Mouse (Mus musculus) embryonic facial prominence, embryonic 12.5 days (tissue): ENCODE data around the gene Ppp1r12b. TPM values are rescaled to one million over a fixed set of nuclear protein-coding genes. Genes with fewer than 3 reads are reported as not detected.

Experiments
- ATAC-seq: fragments of 200-750 bp; cut with Nextera tagmentation; 2 replicates; pipeline ENCODE4 v1.8.0; 2017; ENCODE audit not compliant: insufficient number of reproducible peaks, insufficient read depth, low FRiP score, low TSS enrichment
- H3K27ac ChIP-seq: fragments of 300-500 bp; sonication (generic); 2 replicates; pipeline ENCODE4 v1.5.1; 2016; ENCODE audit warnings: mild to moderate bottlenecking
- H3K27me3 ChIP-seq: fragments of 300-500 bp; sonication (generic); 2 replicates; pipeline ENCODE4 v1.6.1; 2016; ENCODE audit warnings: mild to moderate bottlenecking, moderate library complexity
- H3K36me3 ChIP-seq: fragments of 300-500 bp; sonication (generic); 2 replicates; pipeline ENCODE4 v1.6.1; 2016; ENCODE audit warnings: mild to moderate bottlenecking
- H3K4me1 ChIP-seq: fragments of 300-500 bp; sonication (generic); 2 replicates; pipeline ENCODE4 v1.6.1; 2016
- H3K4me2 ChIP-seq: fragments of 300-500 bp; sonication (generic); replicated peaks from 2 replicates; pipeline ENCODE4 v1.6.1; 2016; ENCODE audit warnings: mild to moderate bottlenecking, moderate library complexity
- H3K4me3 ChIP-seq: fragments of 300-500 bp; sonication (generic); 2 replicates; pipeline ENCODE4 v1.5.1; 2016; ENCODE audit warnings: mild to moderate bottlenecking
- H3K9ac ChIP-seq: fragments of 300-500 bp; sonication (generic); 2 replicates; pipeline ENCODE4 v1.6.1; 2016; ENCODE audit warnings: mild to moderate bottlenecking, moderate library complexity
- H3K9me3 ChIP-seq: fragments of 300-500 bp; sonication (generic); 2 replicates; pipeline ENCODE4 v1.6.1; 2016; ENCODE audit warnings: mild to moderate bottlenecking, moderate library complexity
- WGBS: fragments of 180-500 bp; shearing (Covaris S2); methylation state at CpG from one replicate; pipeline ENCODE4 v1.1.7; 2016; 5-methylcytosine and 5-hydroxymethylcytosine counted together
- polyA plus RNA-seq: library from polyadenylated mRNA; unstranded; fragments of >200 nt; fragmentation: Nextera tagmentation; extraction: Ambion mirVana; gene quantifications from 2 replicates; pipeline ENCODE4 v1.2.1, GENCODE M21; 2016

The Ppp1r12b gene
- polyA plus RNA-seq, 1 experiment from 2014 or later, result 9.6 TPM

GRCm38 (mm10) chr1:134891916-134892315 lies 63.8 kb downstream of the Ppp1r12b start:
- Histone ChIP-seq H3K4me2 (no peak overlapping the region), H3K36me3 (peaks cover 16% of the 10 kb centered on the region; the same call in 1 of the 2 replicates), H3K4me3 (no peak overlapping the region), H3K9ac (no peak overlapping the region), H3K27ac (no peak overlapping the region), H3K4me1 (no peaks in the 10 kb centered on the region), H3K9me3 (no peaks in the 10 kb centered on the region), H3K27me3 (no peaks in the 10 kb centered on the region)
- WGBS, result 84% methylated on average over 5 of the region's 5 CpGs
- ATAC-seq, result no peak

DNA sequence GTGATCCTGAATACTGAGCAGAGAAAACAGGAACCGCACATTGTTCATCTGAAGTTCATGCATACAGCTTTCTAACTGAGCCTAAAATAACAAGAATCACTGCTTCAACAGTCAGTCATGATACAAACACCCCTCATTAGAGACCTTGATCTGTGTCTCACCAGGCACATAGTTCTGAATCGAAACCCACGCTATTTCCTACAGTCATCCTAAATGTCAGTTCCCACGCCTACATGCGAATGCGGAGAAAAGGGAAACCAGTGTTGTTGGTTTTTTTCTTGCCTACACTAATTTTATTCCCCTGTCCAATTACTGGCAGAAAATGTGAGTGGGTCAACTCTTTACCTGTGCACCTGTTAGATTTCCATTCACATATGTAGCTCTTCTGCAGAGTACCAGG lies 66.1 kb downstream of the Ppp1r12b start:
- ATAC-seq, result no peak
- Histone ChIP-seq H3K9me3 (no peaks in the 10 kb centered on the region), H3K4me3 (no peak overlapping the region), H3K36me3 (peaks cover 20% of the 10 kb centered on the region), H3K9ac (no peak overlapping the region), H3K27me3 (no peaks in the 10 kb centered on the region), H3K4me1 (no peaks in the 10 kb centered on the region), H3K27ac (no peak overlapping the region), H3K4me2 (no peak overlapping the region)
- 94% methylated on average over 6 of the region's 6 CpGs for WGBS

DNA sequence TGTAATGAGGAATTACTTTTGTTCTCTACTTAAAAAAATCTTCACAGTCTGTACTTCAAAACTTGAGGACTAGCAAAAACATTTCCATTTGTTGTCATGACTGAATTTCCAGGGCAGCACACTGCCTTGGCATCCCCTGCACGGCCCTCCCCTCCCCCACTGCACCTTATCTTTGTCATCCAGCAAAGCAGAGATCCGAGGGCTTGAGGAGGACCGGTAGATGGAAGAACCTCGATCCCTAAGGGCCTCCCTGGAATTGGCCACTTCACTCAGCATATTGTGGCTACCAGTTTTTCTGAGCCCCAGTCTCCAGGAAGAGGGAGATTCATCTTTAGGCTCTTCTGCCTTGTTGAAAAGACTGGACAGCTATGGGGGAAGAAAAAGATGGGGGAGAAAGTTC lies 79.9 kb downstream of the Ppp1r12b start:
- Histone ChIP-seq H3K27me3 (no peaks in the 10 kb centered on the region), H3K4me2 (no peak overlapping the region), H3K27ac (no peak overlapping the region), H3K9me3 (no peaks in the 10 kb centered on the region), H3K4me1 (no peaks in the 10 kb centered on the region), H3K9ac (no peak overlapping the region), H3K4me3 (no peak overlapping the region), H3K36me3 (peaks cover 8% of the 10 kb centered on the region; the same call in 1 of the 2 replicates)
- WGBS, result 45% methylated on average over 4 of the region's 4 CpGs
- ATAC-seq, result no peak

GRCm38 (mm10) chr1:134872678-134873077 lies 83.1 kb downstream of the Ppp1r12b start:
- no peak for ATAC-seq
- H3K27ac ChIP-seq, result no peak overlapping the region
- peaks cover 18% of the 10 kb centered on the region for H3K36me3 ChIP-seq
- H3K27me3 ChIP-seq, result no peaks in the 10 kb centered on the region
- H3K9ac ChIP-seq, result no peak overlapping the region
- H3K4me2 ChIP-seq, result no peak overlapping the region
- H3K4me1 ChIP-seq, result no peaks in the 10 kb centered on the region
- 83% methylated on average over 6 of the region's 6 CpGs for WGBS
- H3K9me3 ChIP-seq, result no peaks in the 10 kb centered on the region
- H3K4me3 ChIP-seq, result no peak overlapping the region

- Histone ChIP-seq H3K9ac (no peak overlapping the region), H3K27me3 (no peaks in the 10 kb centered on the region), H3K9me3 (no peaks in the 10 kb centered on the region), H3K27ac (no peak overlapping the region), H3K4me1 (no peaks in the 10 kb centered on the region), H3K4me2 (no peak overlapping the region), H3K36me3 (peaks cover 18% of the 10 kb centered on the region; the same call in 1 of the 2 replicates), H3K4me3 (no peak overlapping the region)
- no peak for ATAC-seq
- 79% methylated on average over 2 of the region's 2 CpGs for WGBS
Observed at GRCm38 (mm10) chr1:134866426-134866825, 89.3 kb downstream of the Ppp1r12b start.

DNA sequence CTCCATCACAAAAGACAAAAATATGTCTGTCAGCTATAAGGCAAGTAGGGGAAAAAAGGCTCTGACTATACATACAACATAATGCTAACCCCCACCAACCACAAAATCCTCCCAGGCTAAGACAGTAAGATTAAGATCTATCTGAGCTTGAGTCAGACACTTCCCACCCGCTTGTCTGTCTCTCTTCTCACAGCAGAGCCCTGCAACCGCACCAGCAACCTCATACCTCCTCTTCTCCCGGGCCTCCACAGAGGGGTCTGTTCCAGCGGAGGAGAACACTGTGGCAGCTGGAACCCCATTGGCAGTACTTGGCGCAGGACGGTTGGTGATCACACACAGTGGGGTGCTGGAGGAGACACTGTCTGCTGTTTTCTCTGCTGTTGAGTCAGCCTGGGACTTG lies 90.2 kb downstream of the Ppp1r12b start:
- Histone ChIP-seq H3K4me2 (no peak overlapping the region), H3K36me3 (peaks cover 15% of the 10 kb centered on the region; the same call in 1 of the 2 replicates), H3K27me3 (no peaks in the 10 kb centered on the region), H3K9me3 (no peaks in the 10 kb centered on the region), H3K27ac (0 out of 2 replicates have a peak overlapping the region, but pooled peaks have one; percentile 19), H3K4me1 (0 out of 2 replicates have a peak, but pooled peaks cover 1% of the 10 kb centered on the region), H3K4me3 (no peak overlapping the region), H3K9ac (no peak overlapping the region)
- no peak for ATAC-seq
- 56% methylated on average over 6 of the region's 6 CpGs for whole genome bisulfite sequencing

GRCm38 (mm10) chr1:134860538-134860937 lies 95.2 kb downstream of the Ppp1r12b start:
- Histone ChIP-seq H3K4me2 (no peak overlapping the region), H3K4me3 (no peak overlapping the region), H3K36me3 (no peaks in the 10 kb centered on the region), H3K27me3 (no peaks in the 10 kb centered on the region), H3K4me1 (0 out of 2 replicates have a peak, but pooled peaks cover 6% of the 10 kb centered on the region), H3K27ac (no peak overlapping the region), H3K9me3 (no peaks in the 10 kb centered on the region), H3K9ac (no peak overlapping the region)
- ATAC-seq, result no peak
- WGBS, result 20% methylated on average over 2 of the region's 2 CpGs

- Histone ChIP-seq H3K4me3 (no peak overlapping the region), H3K4me2 (no peak overlapping the region), H3K4me1 (0 out of 2 replicates have a peak, but pooled peaks cover 6% of the 10 kb centered on the region), H3K9ac (no peak overlapping the region), H3K27ac (no peak overlapping the region), H3K36me3 (no peaks in the 10 kb centered on the region), H3K27me3 (no peaks in the 10 kb centered on the region), H3K9me3 (no peaks in the 10 kb centered on the region)
- 74% methylated on average over 3 of the region's 3 CpGs for WGBS
- no peak for ATAC-seq
Observed at GRCm38 (mm10) chr1:134858344-134859053, 97.2 kb downstream of the Ppp1r12b start.

- H3K27ac ChIP-seq, result no peak overlapping the region
- no peak overlapping the region for H3K4me3 ChIP-seq
- WGBS, result 82% methylated on average over 1 of the region's 1 CpGs
- H3K4me2 ChIP-seq, result no peak overlapping the region
- H3K9me3 ChIP-seq, result no peaks in the 10 kb centered on the region
- H3K9ac ChIP-seq, result no peak overlapping the region
- H3K27me3 ChIP-seq, result no peaks in the 10 kb centered on the region
- H3K36me3 ChIP-seq, result no peaks in the 10 kb centered on the region
- H3K4me1 ChIP-seq, result no peaks in the 10 kb centered on the region
- ATAC-seq, result no peak
Observed at GRCm38 (mm10) chr1:134854325-134854982, 101.3 kb downstream of the Ppp1r12b start.

DNA sequence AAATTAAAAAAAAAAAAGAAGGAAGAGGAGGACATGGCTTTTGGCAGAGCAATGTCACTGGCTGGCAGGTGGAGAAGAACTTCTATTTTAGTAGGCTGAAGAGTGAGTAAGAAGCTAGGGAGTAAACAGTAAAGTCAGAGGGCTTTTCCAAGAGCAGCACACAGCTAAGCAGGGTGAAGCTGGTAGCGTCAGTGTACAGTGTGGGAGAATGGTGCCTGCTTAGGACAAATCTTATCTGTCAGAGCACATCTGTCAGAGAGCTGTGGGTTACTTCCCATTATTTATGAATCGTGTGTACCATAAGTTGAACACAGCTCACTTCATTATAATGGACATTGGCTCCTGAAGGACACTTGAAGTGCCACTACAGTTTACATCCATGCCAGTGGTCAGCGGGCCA lies 102.9 kb downstream of the Ppp1r12b start:
- Histone ChIP-seq H3K27me3 (no peaks in the 10 kb centered on the region), H3K4me1 (no peaks in the 10 kb centered on the region), H3K36me3 (no peaks in the 10 kb centered on the region), H3K27ac (no peak overlapping the region), H3K4me3 (no peak overlapping the region), H3K9ac (no peak overlapping the region), H3K4me2 (no peak overlapping the region), H3K9me3 (no peaks in the 10 kb centered on the region)
- WGBS, result 91% methylated on average over 3 of the region's 3 CpGs
- no peak for ATAC-seq

DNA sequence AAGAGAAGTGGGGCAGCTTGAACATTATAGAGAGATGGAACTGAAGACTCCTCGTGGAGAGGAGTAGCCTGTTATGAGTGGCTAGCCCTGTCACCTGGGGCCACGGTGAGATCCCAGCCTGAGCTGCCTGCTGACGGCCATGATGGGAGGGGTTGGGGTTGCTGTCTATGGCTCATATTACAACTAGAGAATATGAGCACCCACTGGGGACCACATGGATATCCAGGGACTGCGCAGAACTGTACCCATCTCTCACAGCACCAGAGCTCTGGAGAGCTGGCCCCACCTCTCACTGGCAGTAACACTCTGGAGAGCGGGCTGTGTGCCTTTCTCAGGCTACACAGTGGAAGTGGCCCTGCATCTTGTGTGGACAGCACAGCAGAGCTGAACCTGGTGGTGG lies 104.5 kb downstream of the Ppp1r12b start:
- Histone ChIP-seq H3K27me3 (no peaks in the 10 kb centered on the region), H3K36me3 (no peaks in the 10 kb centered on the region), H3K4me3 (no peak overlapping the region), H3K4me2 (no peak overlapping the region), H3K9ac (no peak overlapping the region), H3K9me3 (no peaks in the 10 kb centered on the region), H3K4me1 (no peaks in the 10 kb centered on the region; the same call in 1 of the 2 replicates), H3K27ac (no peak overlapping the region)
- WGBS, result 67% methylated on average over 5 of the region's 5 CpGs
- ATAC-seq, result no peak

DNA sequence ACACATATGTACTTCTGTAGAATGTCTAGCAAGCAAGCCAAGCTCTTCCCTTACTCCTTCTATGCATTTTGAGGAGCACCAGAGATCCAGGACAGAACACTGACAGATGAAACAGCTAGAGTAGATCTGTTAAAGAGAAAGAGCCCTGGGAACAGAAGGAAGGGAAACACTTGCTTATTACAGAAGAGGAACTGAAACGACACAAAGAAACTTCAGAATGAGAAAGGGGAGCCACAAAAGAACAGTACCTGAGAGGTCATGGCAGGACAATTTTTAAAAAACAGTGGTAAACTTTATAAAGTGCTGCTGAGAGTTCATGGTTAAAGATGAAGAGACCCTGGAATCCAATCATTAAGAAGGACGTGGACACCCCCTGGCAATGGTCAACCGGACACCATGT lies 105.4 kb downstream of the Ppp1r12b start:
- H3K9me3 ChIP-seq, result no peaks in the 10 kb centered on the region
- 92% methylated on average over 3 of the region's 3 CpGs for WGBS
- ATAC-seq, result no peak
- H3K27me3 ChIP-seq, result no peaks in the 10 kb centered on the region
- H3K4me3 ChIP-seq, result no peak overlapping the region
- H3K36me3 ChIP-seq, result no peaks in the 10 kb centered on the region
- no peaks in the 10 kb centered on the region; the same call in 1 of the 2 replicates for H3K4me1 ChIP-seq
- H3K4me2 ChIP-seq, result no peak overlapping the region
- no peak overlapping the region for H3K27ac ChIP-seq
- no peak overlapping the region for H3K9ac ChIP-seq
